Mouse (Mus musculus): ENCODE data around the gene Ndufa3. TPM values are rescaled to one million over a fixed set of nuclear protein-coding genes. Genes with fewer than 3 reads are reported as not detected.

Gene Ndufa3
- polyA plus RNA-seq, 1 experiment = 99.6 TPM

- Histone ChIP-seq H3K4me1 (ENCODE audit: control insufficient read depth, insufficient read depth, low read length) (peaks cover 21% of the 10 kb centered on the region), H3K36me3 (ENCODE audit: control insufficient read depth, insufficient read depth, low read length) (no peaks in the 10 kb centered on the region), H3K4me3 (ENCODE audit: control insufficient read depth, low read depth, low read length) (peak overlapping the region; percentile 6), H3K27ac (ENCODE audit: control insufficient read depth, insufficient read depth, low read depth, low read length) (no peak overlapping the region), H3K27me3 (ENCODE audit: control insufficient read depth, insufficient read depth, low read length) (no peaks in the 10 kb centered on the region)
- no peak for TF ChIP-seq CTCF (IDR thresholded peaks at IDR 0.05; ENCODE audit: control insufficient read depth, insufficient read depth, insufficient replicate concordance, low read depth, low read length)
- no peak for TF ChIP-seq POLR2A (IDR thresholded peaks at IDR 0.05; ENCODE audit: control insufficient read depth, low read depth, low read length)
Observed at GRCm38 (mm10) chr7:3666921-3667391, 49.8 kb downstream of the Ndufa3 start.

Other genes starting within 250 kb of the Ndufa3 start
- 10.9 and 13.1 TPM in 2 replicates for gene Cacng8, start 226.7 kb upstream of the Ndufa3 start, polyA plus RNA-seq (2012; rRNA removed)
- 0.05 and 0.11 TPM in 2 replicates for gene Cacng6, start 193.2 kb upstream of the Ndufa3 start, polyA plus RNA-seq (2012; rRNA removed)
- 0.84 and 1.3 TPM in 2 replicates for gene Tarm1, start 114.7 kb upstream of the Ndufa3 start, polyA plus RNA-seq (2012; rRNA removed)
- gene Oscar, start 1.2 kb upstream of the Ndufa3 start, polyA plus RNA-seq (2012; rRNA removed) = 1.9 and 3.2 TPM in 2 replicates
- 17.2 and 18.1 TPM in 2 replicates for gene Tfpt, start 12.6 kb downstream of the Ndufa3 start, polyA plus RNA-seq (2012; rRNA removed)
- 24.8 and 26.4 TPM in 2 replicates for gene Prpf31, start 12.6 kb downstream of the Ndufa3 start, polyA plus RNA-seq (2012; rRNA removed)
- 26.3 and 27.1 TPM in 2 replicates for gene Cnot3, start 27.9 kb downstream of the Ndufa3 start, polyA plus RNA-seq (2012; rRNA removed)
- 5.2 and 5.7 TPM in 2 replicates for gene Leng1, start 48.5 kb downstream of the Ndufa3 start, polyA plus RNA-seq (2012; rRNA removed)
- 2.9 and 5.1 TPM in 2 replicates for gene Tmc4, start 60.2 kb downstream of the Ndufa3 start, polyA plus RNA-seq (2012; rRNA removed)
- 14.0 and 14.6 TPM in 2 replicates for gene Tsen34, start 75.5 kb downstream of the Ndufa3 start, polyA plus RNA-seq (2012; rRNA removed)
- 12.5 and 14.9 TPM in 2 replicates for gene Mboat7, start 76.2 kb downstream of the Ndufa3 start, polyA plus RNA-seq (2012; rRNA removed)
- gene Rps9, start 86.6 kb downstream of the Ndufa3 start, polyA plus RNA-seq (2012; rRNA removed) = 408 and 458 TPM in 2 replicates
- gene Pirb, start 103.0 kb downstream of the Ndufa3 start, polyA plus RNA-seq (2012; rRNA removed) = 0.51 and 0.79 TPM in 2 replicates
- gene Gm15448, start 208.3 kb downstream of the Ndufa3 start, polyA plus RNA-seq (2012; rRNA removed) = not detected in 2 replicates
- gene Pira2, start 227.7 kb downstream of the Ndufa3 start, polyA plus RNA-seq (2012; rRNA removed) = 0.09 and 0.12 TPM in 2 replicates

Measured in testis, adult 2 months (tissue).